Mouse (Mus musculus) CH12.LX (cell line): ENCODE results near the gene Ccdc170. TPM values are rescaled to one million over a fixed set of nuclear protein-coding genes. Genes with fewer than 3 reads are reported as not detected.

Source experiments
- DNase-seq: peaks from one replicate; pipeline ENCODE4 v3.0.0-alpha.2; 2013; ENCODE audit errors: extremely low read depth
- H3K27ac ChIP-seq: 2 replicates; pipeline ENCODE4 v1.5.1; 2012; ENCODE audit warnings: low read depth, mild to moderate bottlenecking, control low read depth, moderate library complexity; ENCODE audit not compliant: insufficient read depth
- H3K27me3 ChIP-seq: replicated peaks from 2 replicates; pipeline ENCODE3; 2012; ENCODE audit warnings: inconsistent platforms
- H3K36me3 ChIP-seq, 2 experiments: replicated peaks in 1 of 2; 2 replicates each; pipeline versions ENCODE3 to v1.6.1; 2012; ENCODE audit warnings: inconsistent platforms in 1 of 2, low read length in 1 of 2, mild to moderate bottlenecking in 1 of 2, mixed read lengths in 1 of 2, moderate library complexity in 1 of 2; ENCODE audit not compliant: control insufficient read depth in 1 of 2, insufficient read depth in 1 of 2
- H3K4me1 ChIP-seq, 2 experiments: 2 replicates each; pipeline ENCODE4 v1.6.1; 2012; ENCODE audit warnings: inconsistent platforms in 1 of 2, moderate library complexity in 1 of 2; ENCODE audit not compliant: insufficient read depth in 2 of 2, control insufficient read depth in 1 of 2
- H3K4me2 ChIP-seq: 2 replicates; pipeline ENCODE4 v1.6.1; 2012; ENCODE audit warnings: low read depth, mild to moderate bottlenecking, control low read depth; ENCODE audit not compliant: poor library complexity, insufficient read depth, severe bottlenecking
- H3K4me3 ChIP-seq, 3 experiments: fragments of 150-350 bp in 1 of 3; sonication (generic) in 1 of 3; replicated peaks in 1 of 3; 2 replicates each; pipeline versions ENCODE3 to v1.5.1; 2011 to 2012; ENCODE audit warnings: low read depth in 2 of 3, low read length in 2 of 3, mild to moderate bottlenecking in 2 of 3, moderate library complexity in 2 of 3, control low read depth in 1 of 3, improper control_type of control experiment in 1 of 3, inconsistent platforms in 1 of 3, mixed read lengths in 1 of 3; ENCODE audit not compliant: poor library complexity in 1 of 3
- H3K79me2 ChIP-seq: replicated peaks from 2 replicates; pipeline ENCODE4 v1.6.1; 2012; ENCODE audit warnings: mild to moderate bottlenecking, moderate library complexity; ENCODE audit not compliant: control insufficient read depth, poor library complexity, insufficient read depth, severe bottlenecking; ENCODE audit errors: extremely low read depth
- H3K9ac ChIP-seq: 2 replicates; pipeline ENCODE4 v1.6.1; 2012; ENCODE audit warnings: low read depth, mild to moderate bottlenecking, control low read depth, moderate library complexity; ENCODE audit not compliant: insufficient read depth
- H3K9me3 ChIP-seq: replicated peaks from 2 replicates; pipeline ENCODE3; 2012; ENCODE audit warnings: low read length, inconsistent platforms, mixed read lengths
- CHD1 ChIP-seq: IDR thresholded peaks from 2 replicates; pipeline ENCODE4 v1.6.1; 2012; ENCODE audit warnings: low read depth, low read length, improper control_type of control experiment, inconsistent platforms
- CHD2 ChIP-seq: IDR thresholded peaks from 2 replicates; pipeline ENCODE4 v1.6.1; 2011; ENCODE audit warnings: low read length, improper control_type of control experiment
- ELF1 ChIP-seq: IDR thresholded peaks from 2 replicates; pipeline ENCODE4 v1.6.1; 2014; ENCODE audit warnings: low read depth, mild to moderate bottlenecking, inconsistent platforms, low read length, improper control_type of control experiment
- ETS1 ChIP-seq: conservative IDR thresholded peaks from 2 replicates; pipeline ENCODE4 v1.6.1; 2012; ENCODE audit warnings: low read depth, mild to moderate bottlenecking, inconsistent platforms, low read length, improper control_type of control experiment, moderate library complexity
- IRF4 ChIP-seq: IDR thresholded peaks from 2 replicates; pipeline ENCODE4 v1.6.1; 2014; ENCODE audit warnings: low read depth, mild to moderate bottlenecking, inconsistent platforms, low read length, improper control_type of control experiment
- JUND ChIP-seq: conservative IDR thresholded peaks from 2 replicates; pipeline ENCODE4 v1.6.1; 2011; ENCODE audit warnings: low read depth, low read length, improper control_type of control experiment
- MEF2A ChIP-seq: IDR thresholded peaks from 2 replicates; pipeline ENCODE4 v1.6.1; 2014; ENCODE audit warnings: low read depth, mild to moderate bottlenecking, inconsistent platforms, low read length, improper control_type of control experiment, borderline replicate concordance
- RAD21 ChIP-seq: IDR thresholded peaks from 2 replicates; pipeline ENCODE4 v1.6.1; 2011; ENCODE audit warnings: low read depth, mild to moderate bottlenecking, low read length, improper control_type of control experiment, moderate library complexity
- TCF12 ChIP-seq: IDR thresholded peaks from 2 replicates; pipeline ENCODE4 v1.6.1; 2014; ENCODE audit warnings: low read depth, mild to moderate bottlenecking, inconsistent platforms, low read length, improper control_type of control experiment
- USF2 ChIP-seq: conservative IDR thresholded peaks from 2 replicates; pipeline ENCODE4 v1.6.1; 2011; ENCODE audit warnings: low read depth, low read length, improper control_type of control experiment
- ZC3H11A ChIP-seq: IDR thresholded peaks from 2 replicates; pipeline ENCODE4 v1.6.1; 2012; ENCODE audit warnings: low read depth, mild to moderate bottlenecking, inconsistent platforms, low read length, improper control_type of control experiment
- ZKSCAN1 ChIP-seq: IDR thresholded peaks from 2 replicates; pipeline ENCODE4 v1.6.1; 2012; ENCODE audit warnings: low read depth, inconsistent platforms, low read length, improper control_type of control experiment, borderline replicate concordance
- ZMIZ1 ChIP-seq: IDR thresholded peaks from 2 replicates; pipeline ENCODE4 v1.6.1; 2012; ENCODE audit warnings: low read depth, mild to moderate bottlenecking, inconsistent platforms, low read length, improper control_type of control experiment
- ZNF384 ChIP-seq: IDR thresholded peaks from 2 replicates; pipeline ENCODE4 v1.6.1; 2012; ENCODE audit warnings: low read depth, low read length, improper control_type of control experiment, inconsistent platforms
- dilution Hi-C: fragments of 300-500 bp; cut with MboI; formaldehyde crosslinking; loops from 2 replicates; pipeline ENCODE4 v1.14.3; 2020; ENCODE audit warnings: low sequenced_read_pairs; ENCODE audit not compliant: extremely low pct_unique_long_range_greater_than_20kb, extremely low pct_ligation_motif_present
- in situ Hi-C: fragments of 300-500 bp; cut with MboI; formaldehyde crosslinking; loops from 3 replicates; pipeline ENCODE4 v1.14.3; 2019; ENCODE audit warnings: low sequenced_read_pairs, low pct_ligation_motif_present, low pct_unique_long_range_greater_than_20kb, mixed read lengths
- polyA plus RNA-seq: library from polyadenylated mRNA; unstranded; fragments of >175 nt; gene quantifications from 2 replicates; pipeline ENCODE4 v1.2.1, GENCODE M21; 2012; ENCODE audit warnings: low read depth; ENCODE audit not compliant: insufficient read length
- total RNA-seq, 2 experiments: library from RNA; depleted of rRNA; stranded (reverse); fragments of 300-350 nt in 1 of 2; fragments of >200 nt in 1 of 2; gene quantifications; 2 replicates each; pipeline ENCODE4 v1.2.3; 2012 to 2014

Gene Ccdc170
- total and polyA plus RNA-seq, 3 experiments = not detected

- in situ Hi-C loops = no loop called here
- no peaks in the 10 kb centered on the region for H3K27me3 ChIP-seq
- dilution Hi-C loops = no loop called here
- TF ChIP-seq ZMIZ1 (no peak), ELF1 (no peak), CHD2 (no peak), RAD21 (no peak), IRF4 (no peak), ZC3H11A (no peak), ZNF384 (no peak)
- H3K9me3 ChIP-seq = peaks cover 9% of the 10 kb centered on the region
- no peak overlapping the region for H3K4me3 ChIP-seq
- no peaks in the 10 kb centered on the region for H3K36me3 ChIP-seq
- no peak for DNase-seq
- no peak overlapping the region for H3K9ac ChIP-seq
- H3K79me2 ChIP-seq = no peaks in the 10 kb centered on the region
- H3K4me1 ChIP-seq = peaks cover 5 to 12% of the 10 kb centered on the region in 2 experiments; a peak in 3 of 4 replicates
- H3K4me2 ChIP-seq = no peak overlapping the region
- no peak overlapping the region for H3K27ac ChIP-seq
Measured at GRCm38 (mm10) chr10:4519645-4520044, 37.3 kb downstream of the Ccdc170 start.

- DNase-seq = no peak
- Histone ChIP-seq H3K4me1 (peaks cover 5 to 12% of the 10 kb centered on the region in 2 experiments; a peak in 3 of 4 replicates), H3K27me3 (no peaks in the 10 kb centered on the region), H3K4me2 (no peak overlapping the region), H3K79me2 (no peaks in the 10 kb centered on the region), H3K4me3 (no peak overlapping the region), H3K9ac (no peak overlapping the region), H3K9me3 (peaks cover 5% of the 10 kb centered on the region), H3K27ac (no peak overlapping the region), H3K36me3 (no peaks in the 10 kb centered on the region)
- TF ChIP-seq ZMIZ1 = no peak
- TF ChIP-seq ZC3H11A = no peak
- no peak for TF ChIP-seq ETS1
- TF ChIP-seq ZKSCAN1 = no peak
- no peak for TF ChIP-seq TCF12
- no peak for TF ChIP-seq MEF2A
- no peak for TF ChIP-seq ELF1
- no peak for TF ChIP-seq CHD1
- no peak for TF ChIP-seq JUND
- no peak for TF ChIP-seq USF2
- dilution Hi-C loops (no loop called here), in situ Hi-C loops (no loop called here)
Measured at GRCm38 (mm10) chr10:4520394-4521102, 38.2 kb downstream of the Ccdc170 start.
